Mouse (Mus musculus) thymus, postnatal 25 days (tissue): Measurements from ENCODE around the gene Rom1.

ENCODE experiments used
- DNase-seq: peaks from one replicate; pipeline ENCODE4 v3.0.0; 2022

Gene Rom1

DNA sequence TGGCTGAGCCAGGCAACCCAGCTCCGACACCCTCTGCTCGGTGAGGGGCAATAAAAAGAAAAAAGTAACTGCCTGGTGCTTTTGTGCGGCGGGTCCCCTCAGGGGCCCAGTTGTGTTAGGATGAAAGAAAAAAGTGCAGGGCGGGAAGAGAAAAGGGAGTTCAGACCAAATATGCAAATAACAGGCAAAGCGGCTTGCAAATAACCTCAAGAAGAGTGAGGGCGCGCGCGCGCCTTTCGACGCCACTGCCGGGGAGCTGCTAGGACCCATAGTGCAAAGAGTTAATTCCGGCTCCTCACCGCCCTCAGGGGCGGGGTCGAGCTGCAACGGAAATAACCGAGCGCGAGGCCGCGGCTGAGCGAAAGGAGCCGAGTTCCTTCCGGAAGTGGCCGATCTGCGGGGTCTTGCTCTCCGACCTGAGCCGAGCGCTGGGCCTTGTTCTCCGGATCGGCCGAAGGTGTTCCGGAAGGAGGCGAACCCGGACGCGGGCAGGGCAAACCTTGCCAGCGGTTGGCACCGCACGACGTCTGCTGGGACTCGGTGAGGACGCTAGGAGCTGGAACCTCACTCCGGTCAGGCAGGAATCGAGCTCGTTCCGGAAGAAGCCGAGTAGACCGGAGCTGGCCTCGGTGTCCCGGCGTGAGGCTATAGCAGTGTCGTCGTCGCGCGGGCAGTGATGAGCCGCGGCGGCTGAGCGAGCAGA lies 12.5 kb upstream of the Rom1 start, which contains the start of gene Mta2:
Mta2 (plus strand) TSS at position 361 of the 703 bp plus-strand sequence.
- peak; percentile 98 for DNase-seq

DNA sequence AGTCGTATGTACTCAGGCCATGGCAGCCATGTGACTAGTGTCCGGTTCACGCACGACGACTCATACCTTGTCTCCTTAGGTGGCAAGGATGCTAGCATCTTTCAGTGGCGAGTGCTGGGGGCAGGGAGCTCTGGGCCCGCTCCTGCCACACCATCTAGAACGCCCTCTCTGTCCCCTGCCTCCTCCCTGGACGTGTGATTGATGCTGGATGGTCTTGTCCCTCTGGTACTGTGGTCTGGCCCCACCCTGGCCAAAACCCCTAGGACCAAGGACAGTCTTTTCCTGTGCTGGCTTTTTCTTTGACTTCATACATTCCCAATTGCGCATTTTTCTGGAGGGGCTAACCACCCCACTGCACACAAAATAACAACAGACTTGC lies 12.0 kb upstream of the Rom1 start:
- no peak for DNase-seq

DNA sequence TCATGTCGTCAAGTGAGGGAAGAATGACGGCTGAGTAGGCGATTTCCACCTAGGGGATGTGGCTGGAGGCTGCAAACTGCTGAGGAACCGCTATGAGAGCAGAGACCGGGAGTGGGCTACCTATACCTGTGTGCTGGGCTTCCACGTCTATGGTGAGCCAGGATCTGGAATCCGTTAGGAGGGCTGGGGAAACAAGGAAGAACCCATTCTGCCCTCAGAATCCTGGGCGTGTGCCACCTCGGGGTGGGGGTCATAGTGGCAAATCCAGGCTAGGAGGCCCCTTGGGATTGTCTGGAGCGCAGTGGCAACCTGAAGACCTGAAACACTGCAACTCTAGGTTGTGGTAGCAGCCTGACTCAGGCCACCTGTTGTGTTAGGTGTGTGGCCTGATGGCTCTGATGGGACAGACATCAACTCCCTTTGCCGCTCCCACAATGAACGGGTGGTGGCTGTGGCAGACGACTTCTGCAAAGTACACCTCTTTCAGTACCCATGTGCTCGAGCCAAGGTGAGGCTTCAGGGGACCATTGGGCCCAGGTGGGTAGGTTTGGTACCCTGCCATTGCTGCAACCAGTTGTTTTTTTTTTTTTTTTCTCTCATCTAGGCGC lies 11.5 kb upstream of the Rom1 start:
- DNase-seq = no peak

DNA sequence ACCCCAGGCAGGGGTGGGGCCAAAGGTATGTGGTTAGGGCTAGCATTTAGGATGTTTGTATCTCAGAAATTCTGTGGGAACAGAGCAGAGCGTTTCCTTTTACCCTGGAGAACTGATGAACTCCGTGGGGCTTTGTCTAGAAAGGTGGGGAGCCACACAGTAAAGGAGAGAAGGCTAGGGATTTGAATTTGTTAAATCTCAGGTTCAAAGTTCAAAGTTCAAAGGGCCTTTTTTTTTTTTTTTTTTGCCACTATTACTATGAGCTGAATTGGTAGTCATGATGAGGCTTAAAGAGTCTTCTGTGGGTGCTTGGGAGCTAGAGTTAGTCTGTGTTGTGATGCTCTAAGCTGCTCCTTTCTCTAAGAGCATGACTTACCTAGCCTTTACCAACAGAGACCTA lies 7.6 kb upstream of the Rom1 start:
- no peak for DNase-seq

DNA sequence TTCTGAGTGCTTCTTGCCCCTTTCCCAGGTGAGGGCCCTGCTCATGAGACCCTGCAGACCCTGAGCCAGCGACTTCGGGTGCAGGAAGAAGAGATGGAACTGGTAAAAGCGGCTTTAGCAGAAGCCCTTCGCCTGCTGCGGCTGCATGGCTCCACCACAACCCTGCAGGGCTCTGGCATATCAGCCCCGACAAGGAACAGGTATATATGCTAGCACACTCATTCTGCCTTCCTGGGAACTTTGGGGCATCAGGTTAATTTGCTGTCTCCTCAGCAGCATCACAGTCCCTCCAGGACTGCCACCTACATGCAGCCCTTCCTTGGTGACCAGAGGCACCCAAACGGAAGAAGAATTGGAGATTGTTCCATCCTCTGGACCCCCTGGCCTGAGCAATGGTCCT lies 1.6 kb upstream of the Rom1 start:
- DNase-seq = no peak

DNA sequence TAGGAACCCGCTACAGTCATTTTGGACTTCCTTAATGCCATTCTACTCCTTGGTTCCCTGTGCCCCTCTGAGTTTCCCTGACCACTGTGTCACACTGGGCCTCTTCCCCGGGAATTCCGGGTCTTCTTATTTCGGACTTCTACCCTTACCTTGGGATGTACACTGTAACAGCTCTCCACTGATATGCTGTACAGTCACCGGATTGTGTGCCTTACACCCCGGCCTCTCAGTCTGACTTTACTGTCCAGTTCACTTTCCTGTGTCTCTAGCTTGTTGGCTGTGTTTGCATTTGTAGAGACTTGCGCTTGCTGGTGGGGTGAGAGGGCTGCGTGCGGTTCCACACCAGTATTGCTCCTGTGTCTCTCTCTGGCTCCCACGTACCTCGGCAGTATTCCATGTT lies 961 bp upstream of the Rom1 start:
- no peak for DNase-seq

DNA sequence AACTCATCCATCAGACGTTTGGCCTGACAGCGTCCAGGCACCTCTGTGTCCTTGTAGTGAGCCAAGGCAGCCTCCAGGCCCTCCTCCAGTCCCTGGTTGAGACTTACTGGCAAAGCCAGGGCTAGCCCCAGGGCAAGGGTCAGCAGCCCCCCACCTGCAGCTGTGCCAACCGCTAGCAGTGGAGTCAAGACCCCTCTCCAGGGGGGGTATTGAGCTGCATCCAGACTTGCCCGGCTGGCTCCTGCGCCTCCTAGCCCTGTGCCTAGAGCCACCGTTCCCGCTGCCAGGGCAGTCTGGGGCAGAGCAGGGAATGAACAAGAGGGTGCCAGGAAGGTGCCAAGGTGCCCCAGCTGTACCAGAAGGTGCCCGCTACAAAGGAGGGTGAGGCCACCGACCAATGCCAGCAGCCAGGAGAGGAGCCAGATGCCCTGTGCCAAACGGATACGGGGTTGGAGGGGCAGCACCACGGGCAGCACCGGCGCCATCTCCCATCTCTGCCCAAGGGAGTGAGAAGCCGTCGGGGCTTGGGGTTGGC lies 400 bp downstream of the Rom1 start:
- no peak for DNase-seq

DNA sequence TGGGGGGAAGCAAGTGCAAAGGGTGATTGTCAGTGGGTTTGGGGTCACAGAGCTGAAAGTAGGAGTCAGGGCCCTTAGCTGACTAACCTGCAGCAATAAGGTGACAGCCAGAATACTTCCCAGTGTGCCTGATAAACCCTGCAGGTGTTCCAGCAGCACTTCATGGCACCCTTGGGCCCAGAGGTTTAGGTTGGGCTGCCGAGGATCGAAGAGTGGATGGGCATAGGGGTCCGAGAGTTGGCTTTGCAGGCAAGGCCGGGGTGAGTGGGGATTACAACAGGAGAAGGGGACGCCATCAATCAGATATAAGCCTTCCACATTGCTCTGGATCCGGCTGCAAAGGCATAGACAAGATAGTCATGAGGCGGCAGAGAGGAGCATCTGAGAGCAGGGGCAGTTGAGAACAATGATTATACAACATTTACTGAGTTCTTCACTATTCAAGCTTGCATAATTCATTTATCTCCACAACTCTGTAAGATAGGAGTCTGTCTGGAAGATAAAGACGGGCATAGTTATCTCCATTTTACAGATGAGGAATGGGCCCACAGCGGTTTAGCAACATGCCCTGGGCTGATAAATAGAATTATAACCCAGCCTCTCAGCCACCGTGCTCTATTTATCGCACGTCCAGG lies 1.1 kb downstream of the Rom1 start:
- no peak for DNase-seq

DNA sequence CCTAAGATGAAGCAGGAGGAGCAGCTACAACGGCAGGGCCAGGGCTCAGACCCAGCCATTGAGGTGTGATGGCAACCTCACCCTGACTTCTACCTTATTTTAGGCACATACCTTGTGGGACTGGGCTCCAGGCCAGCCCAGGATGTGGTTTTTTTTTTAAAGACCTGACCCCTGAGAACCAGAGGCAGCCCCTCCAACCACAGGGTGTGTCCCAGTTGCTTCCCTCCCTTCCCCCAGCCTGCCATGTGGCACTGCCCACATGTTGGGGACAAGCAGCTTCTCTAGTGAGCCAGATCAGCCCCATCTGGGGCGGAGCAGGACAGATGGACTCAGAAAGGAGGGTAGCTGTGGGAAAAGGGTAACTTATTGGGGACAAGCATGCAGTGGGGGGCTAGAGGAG lies 2.4 kb downstream of the Rom1 start:
- DNase-seq = no peak

DNA sequence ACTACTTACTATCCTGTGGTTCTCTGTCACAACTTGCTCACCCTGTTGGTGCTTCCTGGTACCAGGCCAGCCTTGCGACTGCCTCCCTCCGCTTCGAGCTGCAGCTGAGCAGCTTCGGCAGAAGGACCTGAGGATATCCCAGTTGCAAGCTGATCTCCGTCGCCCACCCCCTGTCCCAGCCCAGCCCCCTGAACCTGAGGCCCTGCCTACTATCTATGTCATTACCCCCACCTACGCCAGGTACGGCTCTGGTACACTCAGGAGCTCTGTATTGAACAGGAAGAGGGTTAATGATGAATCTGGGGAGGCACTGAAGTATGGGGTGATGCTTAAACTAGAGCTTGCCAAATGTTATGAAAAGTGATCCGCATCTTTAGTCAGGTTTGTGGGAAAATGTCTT lies 7.4 kb downstream of the Rom1 start:
- DNase-seq = no peak

DNA sequence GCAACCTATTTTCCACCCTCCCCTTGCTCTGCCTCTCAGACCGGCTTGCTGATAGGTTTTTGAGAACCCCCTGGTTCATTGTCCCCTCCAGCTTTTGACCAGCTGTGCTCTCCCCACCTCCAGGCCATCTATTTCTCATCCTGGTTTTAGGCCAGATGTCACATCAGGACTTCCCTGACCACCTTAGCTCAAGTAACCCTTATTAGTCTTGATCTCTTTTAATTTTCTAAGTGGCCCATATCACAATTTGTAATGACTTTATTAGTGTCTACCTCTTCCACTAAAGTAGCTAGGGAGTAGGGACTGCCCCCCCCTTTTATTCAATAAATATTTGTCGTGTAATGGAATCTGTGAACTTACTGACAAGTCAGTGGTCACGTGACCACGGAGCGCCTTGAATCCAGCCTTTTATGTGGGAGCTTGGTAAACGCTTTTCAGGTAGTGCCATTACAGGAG lies 8.3 kb downstream of the Rom1 start:
- DNase-seq = no peak

DNA sequence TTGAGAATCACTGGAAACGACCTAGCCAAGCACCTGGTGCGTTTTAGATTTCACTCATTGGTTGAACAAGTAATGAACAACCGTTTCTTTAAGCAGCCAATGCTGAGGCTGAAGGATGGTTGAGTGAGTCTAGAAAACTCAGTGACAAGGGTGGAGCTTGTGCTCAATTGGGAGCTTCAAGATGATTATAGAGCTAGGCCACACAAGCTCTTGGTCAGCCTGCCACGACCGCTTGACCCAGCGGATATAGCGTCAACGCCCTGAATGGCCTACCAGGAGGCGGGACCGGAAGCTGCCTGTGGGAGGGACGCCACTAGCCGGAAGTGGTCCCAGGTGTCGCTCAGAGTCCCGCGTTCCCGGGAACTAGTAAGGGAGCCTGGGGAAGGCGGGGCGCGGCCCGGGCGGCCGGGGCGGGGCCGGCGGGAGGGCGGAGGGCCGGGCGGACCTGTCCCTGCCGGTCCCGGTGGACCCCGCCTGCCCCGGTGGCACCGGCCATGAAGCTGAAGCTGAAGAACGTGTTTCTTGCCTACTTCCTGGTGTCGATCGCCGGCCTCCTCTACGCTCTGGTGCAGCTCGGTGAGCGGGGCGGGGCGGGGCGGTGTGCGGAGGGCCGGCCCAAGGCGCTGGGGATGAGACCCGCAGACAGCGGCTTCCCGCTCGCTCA lies 9.0 kb downstream of the Rom1 start, which contains the start of gene B3gat3:
B3gat3 (plus strand) TSS at position 302 of the 664 bp plus-strand sequence.
- peak; percentile 85 for DNase-seq

DNA sequence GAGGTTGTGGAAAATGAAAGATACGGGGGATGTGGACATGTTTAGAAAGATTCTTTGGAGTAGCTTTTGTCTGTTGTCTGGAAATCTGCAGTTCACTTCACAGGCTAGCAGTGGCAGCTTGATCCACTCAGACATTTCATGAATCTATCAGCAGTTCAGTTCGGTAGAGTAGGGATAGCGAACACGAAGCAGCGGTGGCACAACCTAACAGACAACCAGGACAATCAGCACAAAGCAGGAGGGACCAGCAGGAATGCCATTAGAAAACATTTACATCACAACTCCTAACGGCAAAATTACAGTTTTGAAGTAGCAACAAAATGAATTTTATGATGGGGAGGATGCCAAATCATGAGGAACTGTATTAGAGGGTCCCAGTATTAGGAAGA lies 9.5 kb downstream of the Rom1 start:
- DNase-seq = no peak

DNA sequence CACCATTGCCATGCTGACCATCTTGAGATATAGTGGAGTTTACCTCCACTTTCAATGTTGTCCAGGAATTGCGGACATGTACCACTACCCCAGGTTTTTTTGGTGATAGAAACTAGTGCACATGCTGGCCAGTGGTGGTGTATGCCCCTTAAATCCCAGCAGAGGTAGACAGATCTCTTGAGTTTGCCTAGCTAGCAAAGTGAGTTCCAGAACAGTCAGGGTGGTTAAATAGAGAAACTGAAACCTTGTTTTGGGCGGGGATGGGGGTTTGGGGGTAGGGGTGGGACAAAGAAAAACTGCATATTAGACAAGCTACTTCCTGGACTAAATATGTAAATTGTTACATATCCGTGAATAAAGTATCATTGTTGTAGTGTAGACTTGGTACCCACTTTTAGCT lies 10.2 kb downstream of the Rom1 start:
- no peak for DNase-seq

DNA sequence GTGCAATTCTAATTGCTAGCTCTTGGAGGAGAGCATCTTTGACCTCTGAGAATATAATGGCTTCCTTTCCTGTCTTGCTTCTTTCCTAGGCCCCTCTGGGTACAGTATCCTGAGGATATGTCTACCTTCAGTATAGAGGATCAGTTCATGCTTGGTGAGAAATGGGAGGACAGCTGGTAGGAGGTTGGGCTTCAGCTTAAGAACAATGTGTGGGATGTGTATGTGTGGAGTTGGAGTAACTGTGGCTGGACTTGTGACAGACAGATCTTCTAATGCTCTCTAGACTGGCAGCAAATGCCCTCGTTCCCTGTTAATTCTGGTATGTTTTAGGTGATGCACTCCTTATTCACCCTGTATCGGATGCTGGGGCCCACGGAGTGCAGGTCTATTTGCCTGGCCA lies 14.9 kb downstream of the Rom1 start:
- DNase-seq = no peak

DNA sequence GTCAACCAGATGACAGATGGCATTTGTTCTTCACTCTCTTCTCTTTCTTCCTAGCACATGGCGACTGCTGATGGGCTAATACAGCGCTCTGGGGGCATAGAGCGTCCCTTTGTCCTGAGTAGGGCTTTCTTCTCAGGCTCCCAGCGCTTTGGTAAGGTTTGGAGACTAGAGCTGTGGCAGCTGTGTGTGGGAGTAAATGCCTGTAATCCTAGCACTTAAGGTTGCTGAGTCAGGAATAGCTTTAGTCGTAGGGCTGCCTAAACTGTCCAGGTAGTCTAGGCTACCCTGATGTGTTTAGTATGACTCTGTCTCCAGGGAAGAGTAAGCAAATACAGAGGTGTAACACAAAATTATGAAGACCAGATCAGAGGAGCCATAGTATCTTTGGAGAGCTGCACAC lies 17.3 kb downstream of the Rom1 start:
- DNase-seq = no peak

DNA sequence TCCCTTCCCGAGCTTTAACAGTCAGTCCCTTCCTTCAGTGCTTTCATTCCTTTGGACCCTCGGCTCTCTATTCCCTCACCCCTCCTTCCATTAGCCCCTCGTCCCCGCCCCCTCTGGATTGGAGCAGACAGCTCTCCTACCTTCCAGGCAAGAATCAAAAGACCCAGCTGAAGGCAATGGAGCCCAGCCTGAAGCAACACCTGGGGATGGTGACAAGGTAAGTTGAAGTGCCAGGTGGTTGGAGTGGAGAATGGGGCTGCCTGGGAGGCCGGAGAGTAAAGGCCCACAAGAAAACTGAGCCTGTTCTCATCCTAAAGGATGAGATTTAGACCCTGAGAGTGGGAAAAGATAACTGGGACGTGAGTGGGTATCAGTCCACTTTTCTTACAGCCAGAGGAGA lies 20.6 kb downstream of the Rom1 start:
- DNase-seq = no peak

DNA sequence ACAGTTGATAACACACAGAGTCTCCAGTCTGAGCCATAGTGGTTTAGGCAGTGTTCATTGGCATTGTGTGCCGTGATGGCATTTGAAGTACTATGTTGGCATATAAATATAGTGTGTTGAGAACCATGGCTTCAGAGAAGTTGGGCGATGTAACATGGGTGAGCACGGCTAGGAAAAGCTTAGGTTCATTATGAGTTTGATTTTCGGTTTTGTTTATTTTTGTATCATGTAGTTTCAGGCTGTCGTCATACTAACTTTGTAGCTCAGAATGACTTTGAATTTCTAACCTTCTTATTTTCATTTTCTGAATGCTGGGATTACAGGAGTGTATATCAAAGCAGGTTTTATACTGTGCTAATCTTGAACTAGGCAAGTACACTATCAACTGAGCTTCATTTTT lies 25.7 kb downstream of the Rom1 start:
- DNase-seq = no peak

DNA sequence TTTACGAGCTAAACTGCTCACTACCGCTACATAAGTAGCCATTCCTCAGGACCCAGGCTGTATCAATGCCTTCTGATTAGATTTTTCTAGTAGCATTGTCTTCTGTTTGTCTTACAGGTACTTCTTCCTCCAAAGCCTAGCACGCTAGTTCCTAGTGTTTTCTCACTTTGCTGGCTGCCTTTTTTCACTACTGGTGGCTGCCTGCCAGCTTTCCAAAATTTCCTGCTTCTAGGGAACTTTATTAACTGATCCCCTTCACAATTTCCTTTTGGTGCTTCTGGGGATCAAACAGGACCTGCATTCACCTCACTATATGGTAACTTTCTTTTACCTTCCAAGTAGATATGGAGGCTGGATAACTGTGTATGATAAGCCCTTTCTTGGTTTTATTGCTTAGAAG lies 30.1 kb downstream of the Rom1 start:
- no peak for DNase-seq

DNA sequence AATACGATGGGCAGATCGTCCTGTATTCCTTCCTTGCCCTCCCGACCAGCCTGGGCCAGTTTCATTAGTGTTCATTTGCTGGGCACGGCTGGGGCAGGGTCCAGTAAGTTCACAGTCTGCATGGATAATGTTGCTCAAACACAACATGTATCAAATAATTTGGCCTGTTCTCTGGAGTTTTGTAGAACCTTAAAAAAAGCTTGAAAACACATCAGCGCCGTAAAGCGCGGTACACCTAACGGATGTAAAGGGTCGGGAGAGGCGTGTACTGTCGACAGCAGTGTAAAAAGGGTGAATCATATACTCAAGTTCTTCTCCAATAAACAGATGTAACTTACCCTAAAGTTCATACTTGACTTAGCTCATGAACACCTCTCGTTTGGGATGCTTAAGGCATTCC lies 30.6 kb downstream of the Rom1 start:
- DNase-seq = no peak

DNA sequence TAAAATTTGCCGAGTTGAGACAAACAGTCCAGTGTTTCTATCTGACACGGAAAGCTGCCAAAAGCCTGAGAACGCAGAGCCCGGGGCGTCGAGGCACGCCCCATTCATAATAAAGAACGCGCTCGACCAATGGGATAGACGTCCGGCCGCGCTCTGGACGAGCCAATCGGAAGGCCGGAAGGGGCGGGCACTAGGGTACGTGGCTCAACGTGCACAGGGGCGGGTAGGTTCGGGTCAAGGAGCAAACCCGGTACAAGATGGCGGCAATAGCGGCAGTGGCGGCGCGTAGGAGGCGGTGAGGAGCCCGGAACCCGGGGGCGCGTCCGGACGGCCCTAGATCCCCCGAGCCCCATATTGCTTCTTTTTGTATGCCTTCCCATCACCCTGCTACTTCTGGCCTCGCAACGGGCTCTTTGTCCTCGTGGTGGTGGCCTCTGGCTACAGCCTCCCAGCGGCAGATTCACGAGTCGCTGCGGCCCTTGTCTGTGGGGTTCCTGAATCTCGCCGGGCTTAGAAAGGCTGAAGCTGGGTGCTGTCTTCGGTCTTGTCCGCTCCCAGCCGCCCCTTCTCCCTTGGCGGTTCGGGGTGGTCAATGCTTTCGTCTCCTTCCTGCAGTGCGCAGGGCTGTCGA lies 31.2 kb downstream of the Rom1 start, which contains the start of gene Ganab:
Ganab (plus strand) TSS at position 207 of the 631 bp plus-strand sequence.
- DNase-seq = peak; percentile 93

DNA sequence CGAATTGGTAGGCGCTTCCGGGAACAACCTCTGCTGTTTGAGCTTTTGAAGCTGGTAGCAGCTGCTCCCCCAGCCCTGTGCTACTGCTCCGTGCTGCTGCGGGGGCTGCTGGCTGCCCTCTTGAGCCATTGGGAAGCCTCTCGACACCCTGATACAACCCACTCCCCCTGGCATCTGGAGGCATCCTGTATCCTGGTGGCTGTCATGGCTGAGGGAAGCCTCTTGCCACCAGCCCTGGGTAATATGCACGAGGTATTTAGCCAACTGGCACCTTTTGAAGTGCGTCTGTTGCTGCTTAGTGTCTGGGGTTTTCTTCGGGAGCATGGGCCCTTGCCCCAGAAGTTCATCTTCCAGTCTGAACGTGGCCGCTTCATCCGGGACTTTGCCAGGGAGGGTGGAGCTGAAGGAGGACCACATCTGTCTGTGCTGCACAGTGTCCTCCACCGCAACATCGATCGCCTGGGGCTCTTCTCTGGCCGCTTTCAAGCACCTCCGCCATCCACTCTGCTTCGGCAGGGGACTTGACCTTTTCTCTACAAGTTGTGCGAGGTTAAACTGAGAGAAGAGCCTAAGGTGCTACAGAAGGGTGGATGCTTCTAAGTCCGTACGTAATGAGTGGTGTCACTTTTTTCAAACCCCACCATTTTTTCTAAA lies 31.8 kb downstream of the Rom1 start:
- DNase-seq = peak; percentile 15
